Mouse (Mus musculus): ENCODE measurements at regions not wholly inside any gene's neighbourhood (a gene's known extent, or its start where the extent isn't known, plus 50 kb on each side); places are given as distances from the start of the nearest gene placed in this dataset.

DNA sequence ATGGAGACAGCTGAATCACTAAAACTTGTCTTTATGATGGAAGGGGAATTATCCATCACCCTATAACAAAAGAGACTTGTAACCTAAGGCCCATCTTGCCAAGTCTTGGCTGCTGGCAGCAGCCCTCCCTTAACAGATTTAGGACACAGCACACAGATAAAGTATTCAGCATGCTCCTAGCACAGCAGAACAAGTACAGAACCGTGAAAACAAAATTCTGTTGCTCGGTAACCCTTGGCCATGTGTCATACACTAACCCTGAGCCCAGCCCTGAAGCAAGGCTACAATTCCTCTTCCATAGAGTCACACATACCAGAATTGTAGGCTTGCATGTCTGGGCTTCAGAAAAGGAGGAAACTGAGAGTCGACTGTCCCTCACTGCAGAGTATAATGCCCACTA, 145.1 kb upstream of the Nr3c2 start:
- TF ChIP-seq EP300 (IDR thresholded peaks at IDR 0.05; ENCODE audit: low read depth) (no peak), CTCF (IDR thresholded peaks at IDR 0.05; ENCODE audit: low read depth) (no peak)

All from liver, postnatal 0 days (tissue).